Mouse (Mus musculus) midbrain, embryonic 13.5 days (tissue): ENCODE measurements around the gene Slc44a2. TPM values are rescaled to one million over a fixed set of nuclear protein-coding genes. Genes with fewer than 3 reads are reported as not detected.
"Not testable (repeated sequence)": the region's sequence is repeated elsewhere in the genome, so short reads cannot be mapped to it uniquely, and the experiment has no call there.

ENCODE experiments used
- ATAC-seq: fragments of 200-750 bp; cut with Nextera tagmentation; 2 replicates; pipeline ENCODE4 v1.8.0; 2017; ENCODE audit warnings: mild to moderate bottlenecking, moderate TSS enrichment, moderate library complexity
- H3K27ac ChIP-seq: fragments of 300-500 bp; sonication (generic); 2 replicates; pipeline ENCODE4 v1.5.1; 2015; ENCODE audit warnings: inconsistent platforms, mild to moderate bottlenecking, moderate library complexity
- H3K27me3 ChIP-seq: fragments of 300-500 bp; sonication (generic); 2 replicates; pipeline ENCODE4 v1.6.1; 2015; ENCODE audit warnings: mild to moderate bottlenecking, inconsistent platforms
- H3K36me3 ChIP-seq: fragments of 300-500 bp; sonication (generic); 2 replicates; pipeline ENCODE4 v1.6.1; 2015; ENCODE audit warnings: mild to moderate bottlenecking, inconsistent platforms
- H3K4me1 ChIP-seq: fragments of 300-500 bp; sonication (generic); replicated peaks from 2 replicates; pipeline ENCODE4 v1.6.1; 2015; ENCODE audit warnings: inconsistent platforms
- H3K4me2 ChIP-seq: fragments of 300-500 bp; sonication (generic); replicated peaks from 2 replicates; pipeline ENCODE4 v1.6.1; 2015; ENCODE audit warnings: moderate library complexity, mild to moderate bottlenecking, inconsistent platforms
- H3K4me3 ChIP-seq: fragments of 300-500 bp; sonication (generic); replicated peaks from 2 replicates; pipeline ENCODE4 v1.5.1; 2015; ENCODE audit warnings: mild to moderate bottlenecking, inconsistent platforms
- H3K9ac ChIP-seq: fragments of 300-500 bp; sonication (generic); replicated peaks from 2 replicates; pipeline ENCODE4 v1.6.1; 2015; ENCODE audit warnings: mild to moderate bottlenecking, inconsistent platforms
- H3K9me3 ChIP-seq: fragments of 300-500 bp; sonication (generic); 2 replicates; pipeline ENCODE4 v1.6.1; 2016; ENCODE audit warnings: mild to moderate bottlenecking, inconsistent platforms
- WGBS: fragments of 180-500 bp; shearing (Covaris S2); methylation state at CpG from one replicate; pipeline ENCODE4 v1.1.7; 2015; 5-methylcytosine and 5-hydroxymethylcytosine counted together
- polyA plus RNA-seq: library from polyadenylated mRNA; unstranded; fragments of >200 nt; fragmentation: Nextera tagmentation; extraction: Ambion mirVana; gene quantifications from 2 replicates; pipeline ENCODE4 v1.2.1, GENCODE M21; 2015

Slc44a2 gene
- polyA plus RNA-seq, 1 experiment from 2014 or later = 61.6 TPM

- Histone ChIP-seq H3K27me3 (no peaks in the 10 kb centered on the region), H3K4me3 (peak within 1 kb of the TSS; percentile 80), H3K9me3 (no peaks in the 10 kb centered on the region), H3K4me1 (peaks cover 42% of the 10 kb centered on the region), H3K9ac (peak within 1 kb of the TSS; percentile 77), H3K4me2 (peak within 1 kb of the TSS; percentile 78), H3K36me3 (peaks cover 19% of the 10 kb centered on the region), H3K27ac (peak within 1 kb of the TSS; percentile 84)
- ATAC-seq = peak; percentile 79
- under 1% methylated on average over 59 of the region's 59 CpGs for WGBS
Observed at GRCm38 (mm10) chr9:21287571-21288402, 32.7 kb upstream of the Slc44a2 start, which contains the start of gene Kri1. TSS of gene Kri1 (minus strand) at chr9:21287969.

GRCm38 (mm10) chr9:21288404-21289336 is 31.8 kb upstream of the Slc44a2 start:
- 84% methylated on average over 13 of the region's 13 CpGs for WGBS
- no peaks in the 10 kb centered on the region for H3K27me3 ChIP-seq
- H3K9ac ChIP-seq = peak overlapping the region; percentile 77; the same call in 1 of the 2 replicates
- H3K36me3 ChIP-seq = peaks cover 15% of the 10 kb centered on the region
- no peak for ATAC-seq
- H3K9me3 ChIP-seq = no peaks in the 10 kb centered on the region
- peaks cover 42% of the 10 kb centered on the region for H3K4me1 ChIP-seq
- H3K27ac ChIP-seq = peak overlapping the region; percentile 84
- H3K4me2 ChIP-seq = peak overlapping the region; percentile 78
- peak overlapping the region; percentile 80 for H3K4me3 ChIP-seq

- Histone ChIP-seq H3K9ac (no peak overlapping the region), H3K4me3 (peak overlapping the region; percentile 80)
- WGBS = 88% methylated on average over 2 of the region's 2 CpGs
Observed at GRCm38 (mm10) chr9:21289337-21289671, 31.2 kb upstream of the Slc44a2 start.

GRCm38 (mm10) chr9:21290589-21290988 is 29.9 kb upstream of the Slc44a2 start:
- no peak for ATAC-seq
- WGBS = under 1% methylated on average over 20 of the region's 20 CpGs
- Histone ChIP-seq H3K4me3 (peak overlapping the region; percentile 80), H3K4me1 (peaks cover 36% of the 10 kb centered on the region), H3K4me2 (peak overlapping the region; percentile 78), H3K27me3 (no peaks in the 10 kb centered on the region), H3K9me3 (no peaks in the 10 kb centered on the region), H3K27ac (peak overlapping the region; percentile 84), H3K36me3 (no peaks in the 10 kb centered on the region), H3K9ac (peak overlapping the region; percentile 83)

More at GRCm38 (mm10) chr9:21289337-21289671, 31.2 kb upstream of the Slc44a2 start:
- Histone ChIP-seq H3K27ac (no peak overlapping the region), H3K4me1 (peaks cover 42% of the 10 kb centered on the region), H3K27me3 (no peaks in the 10 kb centered on the region), H3K4me2 (peak overlapping the region; percentile 78), H3K9me3 (no peaks in the 10 kb centered on the region), H3K36me3 (peaks cover 9% of the 10 kb centered on the region)
- ATAC-seq = no peak

GRCm38 (mm10) chr9:21291022-21291787 is 29.3 kb upstream of the Slc44a2 start, which contains the start of gene Cdkn2d:
TSS of gene Cdkn2d (minus strand) at chr9:21291407.
- H3K27me3 ChIP-seq = no peaks in the 10 kb centered on the region
- H3K9ac ChIP-seq = peak within 1 kb of the TSS; percentile 83
- no peaks in the 10 kb centered on the region for H3K36me3 ChIP-seq
- peaks cover 35% of the 10 kb centered on the region for H3K4me1 ChIP-seq
- WGBS = under 1% methylated on average over 48 of the region's 51 CpGs
- ATAC-seq = peak; percentile 97
- peak within 1 kb of the TSS; percentile 80 for H3K4me3 ChIP-seq
- H3K9me3 ChIP-seq = no peaks in the 10 kb centered on the region
- peak within 1 kb of the TSS; percentile 78 for H3K4me2 ChIP-seq
- peak within 1 kb of the TSS; percentile 84 for H3K27ac ChIP-seq

- H3K4me2 ChIP-seq = peak overlapping the region; percentile 78
- H3K36me3 ChIP-seq, H3K27me3 ChIP-seq, H3K9me3 ChIP-seq, ATAC-seq, H3K9ac ChIP-seq: not testable (repeated sequence)
- H3K27ac ChIP-seq = peak overlapping the region; percentile 51
- H3K4me1 ChIP-seq = peaks cover 29% of the 10 kb centered on the region
- peak overlapping the region; percentile 80 for H3K4me3 ChIP-seq
- 17% methylated on average over 7 of the region's 7 CpGs for WGBS
Observed at GRCm38 (mm10) chr9:21291868-21292267, 28.6 kb upstream of the Slc44a2 start.

- H3K36me3 ChIP-seq = no peaks in the 10 kb centered on the region
- H3K4me1 ChIP-seq = peaks cover 25% of the 10 kb centered on the region
- no peaks in the 10 kb centered on the region for H3K9me3 ChIP-seq
- H3K9ac ChIP-seq = no peak overlapping the region
- H3K27me3 ChIP-seq = no peaks in the 10 kb centered on the region
- 95% methylated on average over 3 of the region's 3 CpGs for WGBS
- no peak overlapping the region for H3K27ac ChIP-seq
- H3K4me2 ChIP-seq = no peak overlapping the region
- no peak for ATAC-seq
- no peak overlapping the region for H3K4me3 ChIP-seq
Observed at GRCm38 (mm10) chr9:21292271-21292670, 28.2 kb upstream of the Slc44a2 start.

GRCm38 (mm10) chr9:21299014-21299413 is 21.5 kb upstream of the Slc44a2 start:
- H3K27me3 ChIP-seq = no peaks in the 10 kb centered on the region
- no peaks in the 10 kb centered on the region for H3K36me3 ChIP-seq
- no peak for ATAC-seq
- H3K9ac ChIP-seq = no peak overlapping the region
- no peaks in the 10 kb centered on the region for H3K9me3 ChIP-seq
- H3K4me3 ChIP-seq = no peak overlapping the region
- no peaks in the 10 kb centered on the region for H3K4me1 ChIP-seq
- H3K4me2 ChIP-seq = no peak overlapping the region
- 85% methylated on average over 10 of the region's 10 CpGs for WGBS
- H3K27ac ChIP-seq = no peak overlapping the region

- ATAC-seq = no peak
- Histone ChIP-seq H3K36me3 (no peaks in the 10 kb centered on the region), H3K27me3 (no peaks in the 10 kb centered on the region), H3K4me1 (no peaks in the 10 kb centered on the region), H3K9me3 (no peaks in the 10 kb centered on the region), H3K9ac (no peak overlapping the region), H3K4me2 (no peak overlapping the region), H3K27ac (no peak overlapping the region), H3K4me3 (no peak overlapping the region)
- 89% methylated on average over 7 of the region's 7 CpGs for WGBS
Observed at GRCm38 (mm10) chr9:21305065-21305464, 15.4 kb upstream of the Slc44a2 start.

- no peak for ATAC-seq
- no peak overlapping the region for H3K27ac ChIP-seq
- WGBS = 76% methylated on average over 15 of the region's 15 CpGs
Observed at GRCm38 (mm10) chr9:21309150-21309741, 11.3 kb upstream of the Slc44a2 start.

GRCm38 (mm10) chr9:21311695-21312094 is 8.8 kb upstream of the Slc44a2 start:
- 24% methylated on average over 7 of the region's 7 CpGs for WGBS
- Histone ChIP-seq H3K4me3 (peak overlapping the region; percentile 16; the same call in 1 of the 2 replicates), H3K9ac (no peak overlapping the region)

More at GRCm38 (mm10) chr9:21309150-21309741, 11.3 kb upstream of the Slc44a2 start:
- Histone ChIP-seq H3K4me3 (no peak overlapping the region), H3K4me1 (peaks cover 3% of the 10 kb centered on the region; the same call in 1 of the 2 replicates), H3K4me2 (no peak overlapping the region), H3K9ac (no peak overlapping the region), H3K36me3 (no peaks in the 10 kb centered on the region), H3K9me3 (no peaks in the 10 kb centered on the region), H3K27me3 (peaks cover 18% of the 10 kb centered on the region)

More at GRCm38 (mm10) chr9:21311695-21312094, 8.8 kb upstream of the Slc44a2 start:
- Histone ChIP-seq H3K27me3 (peaks cover 18% of the 10 kb centered on the region), H3K27ac (no peak overlapping the region), H3K4me1 (peaks cover 3% of the 10 kb centered on the region; the same call in 1 of the 2 replicates), H3K36me3 (no peaks in the 10 kb centered on the region), H3K4me2 (no peak overlapping the region), H3K9me3 (no peaks in the 10 kb centered on the region)
- no peak for ATAC-seq
